Mouse (Mus musculus): ENCODE measurements at regions not wholly inside any gene's neighbourhood (a gene's known extent, or its start where the extent isn't known, plus 50 kb on each side); places are given as distances from the start of the nearest gene placed in this dataset.

DNA sequence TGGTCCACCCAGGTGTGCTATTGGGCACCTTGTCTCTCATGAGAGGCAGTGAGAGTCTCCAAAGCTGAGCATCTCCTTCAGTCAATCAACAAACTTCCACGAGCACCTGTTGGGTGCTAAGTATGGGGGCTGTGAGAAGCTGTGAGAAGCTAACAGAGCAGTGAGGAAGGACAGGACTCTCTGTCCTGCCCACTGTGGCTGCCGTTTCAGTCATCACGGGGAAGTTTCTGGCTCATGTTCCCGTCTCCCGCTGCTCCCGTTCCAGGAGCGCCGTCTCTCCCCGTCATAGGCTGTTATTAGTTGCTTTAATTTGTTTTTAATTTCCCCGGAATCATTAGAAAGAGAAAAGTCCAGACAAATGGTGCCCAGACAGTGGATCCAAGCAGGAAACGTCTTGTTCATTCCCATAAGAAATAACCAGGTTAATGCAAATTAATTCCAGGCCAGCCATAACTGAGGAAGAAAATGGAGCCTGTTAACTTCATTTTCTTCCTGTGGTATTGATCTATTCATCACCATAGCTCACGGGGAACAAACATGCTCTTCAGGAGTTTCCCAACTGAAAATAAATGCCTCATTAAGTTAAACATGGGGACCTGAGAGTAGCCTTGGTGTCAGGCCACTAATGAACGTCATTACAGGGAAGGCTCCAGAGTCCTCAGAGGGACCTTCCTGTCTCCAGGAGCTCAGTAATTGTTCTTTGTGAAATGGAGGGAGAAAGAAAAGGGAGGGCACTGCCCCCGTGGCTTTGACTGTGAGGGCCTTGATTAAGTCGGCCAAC is 70.3 kb downstream of the Matn1 start:
- no peak for DNase-seq (ENCODE audit: low spot score)

DNA sequence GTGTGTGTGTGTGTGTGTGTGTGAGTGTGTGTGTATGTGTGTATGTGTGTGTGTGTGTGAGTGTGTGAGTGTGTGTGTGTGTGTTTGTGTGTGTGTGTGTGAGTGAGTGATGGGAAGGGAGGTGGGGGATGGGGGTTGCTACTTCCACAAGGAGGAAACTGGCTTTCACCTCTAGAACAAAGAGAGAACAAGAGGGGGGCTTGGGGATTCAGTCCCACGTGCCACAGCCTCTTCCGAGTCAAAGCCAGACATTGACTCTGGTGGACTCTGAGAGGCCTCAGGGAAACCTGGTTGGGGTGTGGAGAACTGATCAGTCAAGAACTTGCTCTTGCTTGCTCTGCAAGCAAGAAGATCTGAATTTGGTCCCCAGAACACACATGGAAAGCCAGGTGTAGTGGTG is 71.0 kb downstream of the Matn1 start:
- DNase-seq (ENCODE audit: low spot score): no peak

DNA sequence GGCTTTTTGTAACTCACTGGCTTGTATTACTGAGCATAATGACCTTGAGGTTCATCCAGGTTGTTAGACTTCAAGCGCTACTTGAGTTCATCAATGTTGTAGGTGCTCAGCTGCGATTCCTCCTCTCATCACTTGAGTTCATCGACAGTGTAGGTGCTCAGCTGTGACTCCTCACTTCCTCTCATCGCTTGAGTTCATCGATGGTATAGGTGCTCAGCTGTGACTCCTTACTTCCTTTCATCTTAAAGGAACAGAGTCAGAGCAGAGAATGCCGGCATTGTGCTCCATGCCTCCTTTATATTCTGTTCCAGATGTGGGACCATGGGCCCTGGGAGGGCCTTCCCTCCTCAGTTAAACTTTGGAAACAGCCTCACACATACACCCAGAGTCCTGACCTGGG is 79.4 kb downstream of the Matn1 start:
- DNase-seq (ENCODE audit: low spot score): no peak

DNA sequence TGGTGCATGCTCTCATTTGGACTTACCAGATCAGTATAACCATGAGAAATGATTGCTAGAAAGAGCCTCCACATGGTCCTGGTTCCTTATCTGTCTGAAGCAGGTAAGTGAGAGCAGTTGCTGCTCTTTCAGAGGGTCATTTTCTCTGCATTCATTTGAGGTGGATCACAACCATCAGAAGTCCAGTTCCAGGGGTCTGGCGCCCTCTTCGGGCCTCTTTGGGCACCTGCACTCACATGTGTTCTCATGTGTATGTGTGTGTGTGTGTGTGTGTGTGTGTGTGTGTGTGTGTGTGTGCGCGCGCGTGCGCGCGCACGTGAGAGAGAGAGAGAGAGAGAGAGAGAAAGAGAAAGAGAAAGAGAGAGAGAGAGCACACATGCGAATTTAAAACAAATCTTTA is 92.1 kb downstream of the Matn1 start:
- no peak for DNase-seq (ENCODE audit: low spot score)

DNA sequence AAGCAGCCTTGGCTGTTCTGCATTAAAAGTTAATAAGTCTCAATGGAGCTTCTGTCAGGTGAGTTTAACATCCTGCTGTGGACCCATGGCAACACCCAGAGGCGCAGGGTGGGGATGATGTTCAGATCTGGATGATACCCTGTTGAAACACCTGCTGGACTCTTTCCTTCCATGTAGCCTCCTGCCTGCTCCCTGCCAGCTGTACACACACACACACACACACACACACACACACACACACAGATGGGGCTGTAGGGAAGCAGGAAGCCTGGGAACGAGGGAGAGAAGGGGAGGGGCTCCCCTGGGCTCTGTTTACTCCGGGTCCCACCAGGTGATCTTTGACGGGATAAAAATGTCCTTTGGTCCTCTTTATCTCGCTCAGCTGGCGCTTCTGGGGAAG is 93.0 kb downstream of the Matn1 start:
- no peak for DNase-seq (ENCODE audit: low spot score)

DNA sequence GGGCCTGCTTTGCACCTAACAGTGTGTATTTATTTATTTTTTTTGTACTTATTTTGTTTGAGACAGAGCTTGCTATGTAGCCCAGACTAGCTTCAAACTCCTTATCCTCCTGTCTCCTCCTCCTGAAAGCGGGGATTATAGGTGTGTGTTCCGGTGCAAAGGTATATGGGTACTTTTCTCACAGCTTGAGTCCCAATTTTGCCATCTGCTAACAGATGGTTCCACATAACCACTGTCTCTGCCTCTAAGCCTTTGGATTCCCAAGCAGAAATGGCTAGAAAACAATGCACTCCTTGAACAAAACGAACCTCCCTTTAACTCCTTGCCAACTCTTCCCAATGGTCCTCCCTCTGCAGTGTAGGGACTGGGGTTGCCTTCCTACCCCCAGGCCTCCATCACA is 95.5 kb downstream of the Matn1 start:
- no peak for DNase-seq (ENCODE audit: low spot score)

DNA sequence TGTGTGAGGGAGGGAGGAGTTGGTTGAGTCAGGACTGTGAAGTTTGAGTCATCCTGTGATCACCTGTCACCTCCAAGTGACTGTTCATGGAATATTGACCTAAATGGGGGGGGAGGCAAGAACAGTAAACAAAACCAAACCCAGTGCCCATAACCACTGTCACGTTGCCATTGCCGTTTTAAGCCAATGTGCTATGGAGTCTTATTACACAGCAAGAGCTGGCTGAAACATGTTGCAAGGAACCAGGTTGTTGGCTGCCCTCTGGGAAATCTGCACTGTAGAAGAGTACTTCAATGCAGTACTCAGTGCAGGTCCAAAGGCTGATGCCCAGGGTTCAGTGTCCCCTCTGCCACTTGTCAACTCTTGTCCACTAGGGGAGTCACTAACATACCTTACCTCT is 97.0 kb downstream of the Matn1 start:
- DNase-seq (ENCODE audit: low spot score): no peak

DNA sequence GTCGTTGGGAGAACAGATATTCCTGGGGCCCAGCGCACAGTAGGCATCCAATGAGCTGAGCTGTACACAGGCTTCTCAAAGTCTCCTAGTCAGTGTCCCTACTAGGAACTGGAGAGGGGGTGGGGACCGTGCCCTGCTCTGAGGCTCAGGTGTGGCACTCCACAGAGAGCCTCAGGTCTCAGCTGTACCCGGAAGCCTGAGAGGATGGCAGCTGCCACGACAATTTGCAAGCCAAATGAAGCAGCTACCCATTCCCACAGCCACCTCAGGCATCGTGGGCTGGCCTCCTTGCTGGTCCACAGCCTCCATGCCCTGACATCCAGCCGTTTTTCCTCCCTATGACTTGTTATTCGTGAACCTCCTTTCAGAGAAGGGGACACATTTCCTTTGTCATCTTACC is 101.9 kb downstream of the Matn1 start:
- no peak for DNase-seq (ENCODE audit: low spot score)

DNA sequence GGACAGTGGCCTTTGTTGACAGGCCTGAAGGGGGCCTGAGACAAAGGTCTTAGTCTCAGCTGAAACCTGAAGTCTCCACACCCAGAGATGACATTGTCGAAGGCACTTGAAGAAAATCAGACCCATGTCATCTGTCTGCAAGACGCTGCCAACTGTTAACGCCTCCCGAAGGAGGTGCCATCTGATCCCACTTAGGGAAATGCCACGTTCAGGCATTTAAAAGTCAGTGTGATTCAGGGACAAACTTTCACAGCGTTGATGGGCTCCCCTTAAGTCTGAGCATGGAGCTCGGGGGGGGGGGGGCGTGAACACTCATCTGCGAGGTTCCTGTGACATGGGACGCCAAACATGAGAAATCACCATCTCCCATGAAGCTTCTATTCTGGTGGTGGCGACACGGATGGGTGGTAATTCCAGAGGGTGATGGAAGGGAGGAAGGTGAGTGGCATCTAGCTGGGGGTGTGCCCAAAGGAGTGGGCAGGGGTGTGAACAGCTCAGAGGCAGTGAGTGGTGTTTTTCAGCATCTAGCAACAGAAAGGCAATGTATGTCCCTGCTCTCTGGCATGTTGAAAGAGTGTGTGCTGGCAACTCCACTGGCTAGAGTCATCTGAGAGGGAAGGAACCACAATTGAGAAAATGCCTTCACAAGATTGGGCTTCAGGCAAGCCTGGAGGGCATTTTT is 102.9 kb downstream of the Matn1 start:
- DNase-seq (ENCODE audit: low spot score): no peak

DNA sequence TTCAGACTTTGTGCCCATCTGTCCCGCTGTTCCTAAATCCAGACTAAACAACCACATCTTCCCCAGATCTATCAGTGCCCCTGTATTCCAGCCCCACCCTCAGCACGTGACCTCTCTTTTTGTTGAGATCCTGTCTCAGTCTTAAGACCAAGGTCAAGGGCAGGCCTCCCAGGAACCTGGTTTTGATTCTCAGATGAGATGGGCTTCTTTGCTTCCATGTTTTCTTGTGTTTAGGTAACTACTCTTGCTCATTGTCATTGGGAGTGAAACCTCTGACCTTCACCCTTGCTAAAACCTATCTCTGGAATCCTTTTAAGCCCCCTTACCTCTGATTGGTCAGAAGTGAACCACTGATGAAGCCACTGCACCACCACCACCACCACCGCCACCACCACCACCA is 112.1 kb downstream of the Matn1 start:
- DNase-seq (ENCODE audit: low spot score): no peak

DNA sequence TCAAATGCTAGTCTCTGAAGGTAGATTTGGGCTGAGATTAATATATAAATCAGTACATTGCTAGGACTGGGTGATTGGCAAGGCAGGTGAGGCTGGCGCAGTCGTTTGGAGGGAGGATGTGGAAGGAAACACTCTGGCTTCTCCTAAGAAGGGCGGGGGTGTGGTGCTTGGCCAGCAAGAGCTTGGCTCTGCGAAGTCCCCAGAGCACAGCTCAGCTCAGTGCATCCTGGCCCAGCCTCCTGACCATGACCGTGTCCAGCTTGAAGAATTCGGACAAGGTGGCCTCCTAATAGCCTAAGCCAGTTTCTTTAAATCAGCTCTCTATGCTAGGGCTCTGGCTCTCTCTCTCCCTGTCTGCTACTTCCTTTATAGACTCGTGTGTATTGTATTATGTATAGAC is 115.4 kb downstream of the Matn1 start:
- no peak for DNase-seq (ENCODE audit: low spot score)

DNA sequence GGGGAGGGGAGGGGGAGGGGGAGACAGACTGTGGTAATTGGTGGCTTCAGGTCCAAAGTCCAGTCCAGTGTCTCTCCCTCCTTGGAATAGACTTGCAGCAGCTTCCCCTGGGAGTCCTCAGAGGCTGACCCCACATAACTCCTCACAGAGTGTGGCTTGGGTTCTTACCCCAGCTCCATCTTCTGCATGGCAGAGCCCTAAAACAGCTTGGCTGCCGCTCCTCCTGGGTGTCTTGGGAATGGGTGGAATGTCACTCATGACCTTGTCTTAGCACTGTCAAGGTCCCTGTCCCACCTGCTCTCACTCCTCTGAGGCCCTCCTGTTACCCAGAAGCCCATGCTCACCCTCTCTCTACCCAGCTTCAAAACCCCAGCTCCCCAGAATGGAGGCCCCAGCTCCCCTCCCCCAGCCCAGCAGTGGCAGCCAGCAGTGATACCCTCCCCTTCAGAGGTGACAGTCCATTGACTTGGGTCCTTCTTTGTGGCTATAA is 116.1 kb downstream of the Matn1 start:
- DNase-seq (ENCODE audit: low spot score): no peak

DNA sequence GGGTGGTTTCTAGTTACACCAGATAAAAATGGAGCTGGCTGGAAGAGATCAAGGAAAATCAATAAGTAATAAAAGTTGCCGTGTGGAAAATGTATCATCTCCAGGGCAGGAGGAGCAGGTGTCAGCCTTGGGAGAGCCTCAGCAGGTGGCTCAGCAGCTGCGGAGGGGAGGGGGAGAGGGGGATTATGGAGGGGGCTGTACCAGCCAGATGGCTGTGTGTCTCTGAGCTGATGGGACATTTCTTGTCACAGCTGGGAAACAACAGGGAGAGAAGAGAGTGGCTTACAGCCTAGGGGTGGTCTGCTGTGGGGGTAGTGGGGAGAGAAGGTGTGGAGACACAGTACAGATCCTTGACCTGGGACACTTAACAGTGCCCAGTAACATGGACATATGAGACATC is 116.5 kb downstream of the Matn1 start:
- DNase-seq (ENCODE audit: low spot score): no peak

DNA sequence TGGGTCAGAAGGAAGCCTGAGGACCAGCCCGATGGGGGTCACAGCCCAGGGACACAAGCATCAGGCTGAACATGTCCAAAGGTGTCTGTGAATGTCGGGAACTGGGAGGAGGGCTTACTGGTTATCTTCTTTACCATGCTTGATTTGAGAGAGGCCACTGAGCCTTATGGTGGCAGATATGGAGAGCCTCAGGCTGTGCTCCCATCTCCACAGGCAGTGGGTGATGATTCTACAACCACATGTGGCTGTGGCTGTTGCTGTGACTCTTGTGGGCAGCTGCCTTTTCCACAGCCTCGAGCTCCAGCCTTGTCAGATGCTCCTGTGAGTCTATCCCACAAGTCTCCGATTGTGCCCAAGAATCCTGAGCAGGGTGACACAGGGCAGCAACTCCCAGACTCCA is 118.4 kb downstream of the Matn1 start:
- no peak for DNase-seq (ENCODE audit: low spot score)

DNA sequence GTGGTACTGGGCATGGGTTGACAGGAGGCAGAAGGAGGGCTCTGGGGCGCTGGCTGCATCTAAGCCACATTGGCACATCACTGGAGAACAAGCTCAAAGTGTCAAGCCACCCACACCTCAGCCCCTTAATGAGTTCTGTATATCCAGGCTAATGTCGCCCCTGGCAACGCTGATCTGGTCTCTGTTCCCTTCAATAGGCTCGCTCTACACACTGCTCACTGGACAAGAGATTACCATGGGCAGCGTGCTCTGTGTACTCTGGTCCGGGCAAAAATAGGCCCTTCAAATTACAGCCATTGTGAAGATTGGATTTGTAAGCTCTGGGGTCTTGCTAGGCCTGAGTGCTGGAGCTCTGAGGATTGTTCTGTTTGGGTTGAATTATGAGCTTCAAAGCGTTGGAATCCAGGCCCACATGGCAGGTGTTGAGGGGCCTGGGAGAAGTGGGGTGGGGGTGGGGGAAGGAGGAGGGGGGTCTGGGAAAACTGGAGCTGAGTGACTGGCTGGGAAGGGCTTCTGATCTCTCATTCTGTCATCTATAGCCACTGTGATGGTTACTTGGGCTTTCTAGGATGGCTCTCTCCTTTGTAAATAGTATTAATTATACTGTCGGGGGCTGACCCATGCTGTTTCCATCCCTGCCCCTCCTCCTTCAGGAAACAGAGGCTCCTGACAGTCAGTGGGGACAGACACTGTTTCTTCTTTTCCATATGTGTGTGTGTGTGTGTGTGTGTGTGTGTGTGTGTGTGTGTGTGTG is 122.2 kb downstream of the Matn1 start:
- DNase-seq (ENCODE audit: low spot score): no peak

DNA sequence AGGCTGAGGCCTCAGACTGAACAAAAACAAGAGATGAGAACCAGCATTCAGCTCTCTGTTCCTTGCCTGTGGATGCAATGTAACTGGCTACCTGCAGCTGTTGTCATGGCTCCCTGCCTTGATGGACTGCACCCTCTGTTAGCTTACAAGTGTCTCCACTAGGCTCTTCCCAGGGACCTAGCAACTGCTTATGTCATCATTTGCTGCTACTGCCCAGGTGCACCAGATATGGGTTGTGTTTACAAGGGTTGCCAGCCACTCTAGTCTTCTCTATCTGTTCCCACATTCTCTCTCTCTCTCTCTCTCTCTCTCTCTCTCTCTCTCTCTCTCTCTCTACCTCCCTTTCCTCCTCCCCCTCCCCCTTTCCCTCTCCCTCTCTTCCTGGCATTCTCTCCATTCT is 126.4 kb downstream of the Matn1 start:
- DNase-seq (ENCODE audit: low spot score): no peak

DNA sequence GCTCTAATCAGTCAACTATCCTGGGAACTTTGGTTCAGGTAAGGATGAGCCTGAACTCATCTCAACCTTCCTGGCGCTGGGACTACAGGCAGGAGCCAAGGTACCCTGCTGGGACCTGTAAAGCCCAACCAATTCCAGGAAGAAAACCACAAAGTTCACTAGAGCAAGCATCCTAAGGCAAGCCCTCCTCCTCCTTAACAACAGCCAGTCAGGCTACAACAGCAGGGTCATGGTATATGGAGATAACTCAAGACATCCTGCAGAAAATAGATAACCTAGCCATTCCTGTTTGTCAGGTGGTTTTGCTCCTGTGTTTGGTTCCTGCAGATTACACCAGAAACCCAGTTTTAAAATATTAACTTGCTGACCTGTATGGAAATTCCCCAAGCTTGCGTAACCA is 128.4 kb downstream of the Matn1 start:
- DNase-seq (ENCODE audit: low spot score): no peak

DNA sequence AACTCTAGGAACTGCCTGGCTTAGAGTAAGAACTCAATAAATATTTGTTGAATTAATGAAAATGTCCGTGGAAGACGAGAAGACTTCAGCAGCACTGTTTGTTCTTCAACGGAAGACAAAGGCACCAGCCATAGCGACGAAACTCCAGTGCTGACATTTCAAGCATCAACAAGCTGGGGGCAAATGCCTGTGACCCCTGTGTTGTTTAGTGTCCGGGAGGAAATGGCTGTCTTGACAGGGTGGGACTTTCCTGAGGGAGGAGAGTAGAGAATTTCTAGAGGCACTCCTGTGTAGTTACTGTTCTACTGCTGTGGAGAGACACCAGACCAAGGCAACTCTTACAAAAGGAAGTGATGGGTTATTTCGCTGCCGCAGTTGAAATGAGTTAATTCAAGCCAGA is 129.2 kb downstream of the Matn1 start:
- no peak for DNase-seq (ENCODE audit: low spot score)

DNA sequence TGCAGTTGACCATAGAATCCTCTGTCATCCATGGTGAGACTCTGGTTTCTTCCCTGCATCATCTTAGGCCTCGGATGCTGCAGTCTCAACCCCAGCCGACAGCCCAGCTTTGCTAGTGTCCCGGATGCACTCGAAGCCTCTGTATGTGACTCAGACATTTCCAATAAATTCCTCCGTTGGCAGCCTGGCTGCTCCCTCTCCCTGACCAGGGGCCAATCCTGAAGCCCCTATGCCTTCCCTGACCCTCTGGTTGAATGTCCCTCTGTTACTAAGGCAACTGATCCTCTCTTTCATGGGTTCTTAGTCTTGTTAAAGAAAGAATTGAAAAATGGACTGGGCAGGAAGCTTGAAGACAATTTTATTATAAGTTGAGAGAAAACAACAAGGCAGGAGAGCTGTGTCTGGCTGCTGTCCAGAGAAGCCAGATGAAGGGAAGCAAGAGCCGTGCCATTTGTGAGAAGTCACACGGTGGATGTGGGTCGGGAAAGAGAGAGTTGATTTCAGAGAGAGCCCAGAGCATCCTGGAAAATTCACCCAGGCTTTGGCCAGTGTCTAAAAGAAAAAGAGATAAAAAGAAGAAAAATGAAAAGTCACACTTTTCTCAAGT is 131.2 kb downstream of the Matn1 start:
- DNase-seq (ENCODE audit: low spot score): no peak

DNA sequence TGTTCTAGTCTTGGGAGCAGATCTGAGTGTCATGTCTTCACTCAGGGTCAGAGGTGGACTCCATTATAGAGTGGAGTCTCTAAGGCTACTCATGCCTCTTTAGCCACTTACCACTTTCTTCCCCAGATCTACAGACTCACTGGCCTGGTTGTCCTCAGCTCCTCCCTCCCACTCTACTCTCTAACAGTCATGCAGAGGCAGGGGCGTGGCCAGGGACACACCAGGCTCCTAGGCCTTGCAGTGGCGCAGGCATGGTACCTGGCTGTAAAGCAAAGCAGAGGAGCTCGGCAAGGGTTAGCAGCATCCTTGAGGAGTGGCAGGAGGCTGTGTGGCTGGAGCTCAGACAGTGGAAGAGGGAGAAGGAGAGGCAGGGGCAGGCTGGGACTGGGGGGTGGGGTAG is 132.4 kb downstream of the Matn1 start:
- DNase-seq (ENCODE audit: low spot score): no peak

DNA sequence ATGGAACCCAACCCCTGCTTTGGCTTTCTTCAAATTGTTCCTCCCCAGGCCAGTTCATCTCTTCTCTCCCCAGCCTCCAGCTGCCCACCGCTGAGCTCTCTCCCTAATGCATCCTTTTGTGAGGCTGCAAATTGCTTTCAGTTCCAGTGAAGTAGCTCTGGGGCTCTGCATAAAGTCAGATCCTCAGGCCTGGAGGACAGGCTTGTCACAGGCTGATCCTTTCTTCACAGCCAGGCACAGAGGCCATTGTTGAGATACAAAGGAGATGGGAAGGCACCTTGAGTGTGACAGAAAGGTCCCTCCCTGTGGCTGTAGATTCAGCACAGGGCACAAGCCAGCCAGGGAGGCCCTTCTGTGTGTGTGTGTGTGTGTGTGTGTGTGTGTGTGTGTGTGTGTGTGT is 135.9 kb downstream of the Matn1 start:
- no peak for DNase-seq (ENCODE audit: low spot score)

DNA sequence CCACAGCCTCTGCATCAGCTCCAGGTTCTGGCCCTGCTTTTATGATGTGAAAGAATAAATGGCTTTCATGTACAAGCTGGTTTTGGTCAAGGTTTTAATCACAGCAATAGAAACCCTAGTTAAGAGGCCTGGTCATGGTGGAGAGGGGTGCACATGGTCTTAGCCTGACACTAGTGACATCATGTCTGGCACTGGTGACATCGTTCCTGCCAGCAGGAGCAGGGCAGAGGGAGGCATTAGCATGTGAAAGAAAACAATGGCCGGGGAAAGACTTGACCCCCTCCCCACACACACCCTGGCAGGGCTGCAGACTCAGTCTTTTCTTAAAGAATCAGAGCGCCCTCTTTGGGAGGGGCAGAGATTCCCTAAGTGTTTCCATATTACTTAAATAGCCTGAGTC is 139.2 kb downstream of the Matn1 start:
- DNase-seq (ENCODE audit: low spot score): no peak

DNA sequence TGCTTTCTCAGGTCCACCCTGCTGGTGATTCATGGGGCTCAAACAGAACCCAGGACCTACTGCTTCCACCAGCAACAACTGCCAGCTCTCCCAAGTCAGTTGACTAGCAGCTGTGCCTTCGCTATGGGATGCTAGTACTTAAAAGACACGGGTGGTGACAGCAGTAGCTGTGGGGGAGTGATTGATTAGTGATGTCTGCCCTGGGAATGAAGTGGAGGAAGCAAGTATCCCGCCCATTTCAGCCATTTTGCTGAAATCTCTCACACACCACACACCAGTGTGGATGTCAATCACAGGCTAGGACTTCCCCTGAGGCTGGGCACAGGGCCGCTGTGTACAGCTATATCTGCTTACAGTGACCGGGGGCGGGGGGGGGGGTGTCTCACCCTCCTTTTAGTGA is 153.2 kb downstream of the Matn1 start:
- no peak for DNase-seq (ENCODE audit: low spot score)
